Mouse (Mus musculus) forebrain, embryonic 16.5 days (tissue): Measurements from ENCODE around the gene Grin3b. TPM values are rescaled to one million over a fixed set of nuclear protein-coding genes. Genes with fewer than 3 reads are reported as not detected.

Source experiments
- ATAC-seq: fragments of 200-750 bp; cut with Nextera tagmentation; 2 replicates; pipeline ENCODE4 v1.8.0; 2017; ENCODE audit warnings: mild to moderate bottlenecking, moderate library complexity
- H3K27ac ChIP-seq: fragments of 300-500 bp; sonication (generic); 2 replicates; pipeline ENCODE4 v1.5.1; 2014; ENCODE audit warnings: low read length, control low read depth
- H3K27me3 ChIP-seq: fragments of 300-500 bp; sonication (generic); replicated peaks from 2 replicates; pipeline ENCODE4 v1.6.1; 2014; ENCODE audit warnings: low read length; ENCODE audit not compliant: control insufficient read depth, insufficient read depth
- H3K36me3 ChIP-seq: fragments of 300-500 bp; sonication (generic); 2 replicates; pipeline ENCODE4 v1.6.1; 2014; ENCODE audit not compliant: control insufficient read depth, insufficient read depth
- H3K4me1 ChIP-seq: fragments of 300-500 bp; sonication (generic); replicated peaks from 2 replicates; pipeline ENCODE4 v1.6.1; 2014; ENCODE audit warnings: low read length; ENCODE audit not compliant: control insufficient read depth, insufficient read depth
- H3K4me2 ChIP-seq: fragments of 300-500 bp; sonication (generic); 2 replicates; pipeline ENCODE4 v1.6.1; 2014; ENCODE audit warnings: mild to moderate bottlenecking, low read length, control low read depth
- H3K4me3 ChIP-seq: fragments of 300-500 bp; sonication (generic); replicated peaks from 2 replicates; pipeline ENCODE4 v1.5.1; 2014; ENCODE audit warnings: mild to moderate bottlenecking, low read length, control low read depth
- H3K9ac ChIP-seq: fragments of 300-500 bp; sonication (generic); replicated peaks from 2 replicates; pipeline ENCODE4 v1.6.1; 2014; ENCODE audit warnings: low read depth, low read length, control low read depth
- H3K9me3 ChIP-seq: fragments of 300-500 bp; sonication (generic); 2 replicates; pipeline ENCODE4 v1.6.1; 2016; ENCODE audit warnings: low read length; ENCODE audit not compliant: control insufficient read depth
- WGBS: fragments of 180-500 bp; shearing (Covaris S2); extraction: QIAGEN DNeasy Blood & Tissue Kit; methylation state at CpG from one replicate; pipeline ENCODE4 v1.1.7; 2014; 5-methylcytosine and 5-hydroxymethylcytosine counted together
- polyA plus RNA-seq: library from polyadenylated mRNA; unstranded; fragments of >200 nt; fragmentation: Nextera tagmentation; extraction: Ambion mirVana; gene quantifications from 2 replicates; pipeline ENCODE4 v1.2.1, GENCODE M21; 2015

Gene Grin3b
- polyA plus RNA-seq, 1 experiment from 2014 or later = 0.60 TPM

DNA sequence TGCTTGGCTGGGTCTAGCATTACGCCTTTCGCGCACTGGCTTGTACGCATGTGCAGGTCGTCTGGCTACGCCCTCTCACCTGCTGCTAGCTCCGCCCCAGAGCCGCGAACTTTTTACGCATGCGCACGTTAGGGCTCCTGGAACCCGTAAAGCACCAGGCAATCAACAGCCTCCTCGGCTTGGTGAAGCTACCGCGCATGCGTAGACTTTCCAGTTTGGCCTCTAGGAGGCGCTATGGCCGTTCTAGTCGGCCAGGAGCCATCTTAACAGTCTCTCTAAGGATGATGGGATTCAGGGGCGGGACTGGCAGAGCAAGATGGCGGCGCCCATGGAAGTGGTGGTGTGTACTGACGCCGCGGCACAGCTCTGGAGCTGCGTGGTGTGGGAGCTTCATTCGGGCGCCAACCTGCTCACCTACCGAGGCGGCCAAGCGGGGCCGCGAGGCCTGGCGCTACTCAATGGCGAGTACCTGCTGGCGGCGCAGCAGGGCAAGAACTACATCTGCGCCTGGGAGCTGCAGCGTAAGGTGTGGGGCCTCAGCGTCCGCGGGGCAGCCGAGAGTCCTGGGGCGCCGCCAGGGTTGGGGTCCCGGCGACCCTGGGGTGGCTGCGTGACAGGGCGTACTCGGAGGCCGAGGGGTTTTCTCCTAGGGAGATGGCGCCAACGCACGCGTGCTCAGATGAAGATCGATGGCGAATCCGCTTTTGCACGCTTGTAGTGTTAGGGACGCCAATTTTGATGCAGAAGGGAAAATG, 10.5 kb upstream of the Grin3b start, which contains the start of gene Wdr18:
Wdr18 (plus strand) TSS at position 306 of the 755 bp plus-strand sequence.
- peak within 1 kb of the TSS; percentile 82 for H3K9ac ChIP-seq
- peak within 1 kb of the TSS; percentile 87 for H3K4me2 ChIP-seq
- peak within 1 kb of the TSS; percentile 97 for H3K4me3 ChIP-seq
- peaks cover 8% of the 10 kb centered on the region for H3K4me1 ChIP-seq
- H3K36me3 ChIP-seq = peaks cover 3% of the 10 kb centered on the region; the same call in 1 of the 2 replicates
- H3K27ac ChIP-seq = peak within 1 kb of the TSS; percentile 71
- ATAC-seq = peak; percentile 98
- H3K27me3 ChIP-seq = no peaks in the 10 kb centered on the region
- WGBS = under 1% methylated on average over 61 of the region's 61 CpGs
- H3K9me3 ChIP-seq = no peaks in the 10 kb centered on the region

- no peaks in the 10 kb centered on the region for H3K27me3 ChIP-seq
- H3K36me3 ChIP-seq = peaks cover 3% of the 10 kb centered on the region; the same call in 1 of the 2 replicates
- peak overlapping the region; percentile 82 for H3K9ac ChIP-seq
- no peak overlapping the region for H3K27ac ChIP-seq
- 21% methylated on average over 10 of the region's 10 CpGs for WGBS
- H3K9me3 ChIP-seq = no peaks in the 10 kb centered on the region
- H3K4me3 ChIP-seq = peak overlapping the region; percentile 97
- peaks cover 8% of the 10 kb centered on the region for H3K4me1 ChIP-seq
- peak overlapping the region; percentile 87 for H3K4me2 ChIP-seq
- ATAC-seq = no peak
These were observed 9.7 kb upstream of the Grin3b start for GRCm38 (mm10) chr10:79960671-79961294.

GRCm38 (mm10) chr10:79964727-79965126, 5.8 kb upstream of the Grin3b start:
- 94% methylated on average over 7 of the region's 7 CpGs for WGBS
- Histone ChIP-seq H3K9ac (no peak overlapping the region), H3K4me2 (no peak overlapping the region), H3K27me3 (peaks cover 3% of the 10 kb centered on the region), H3K36me3 (peaks cover 19% of the 10 kb centered on the region), H3K4me1 (peaks cover 11% of the 10 kb centered on the region), H3K4me3 (no peak overlapping the region), H3K9me3 (no peaks in the 10 kb centered on the region), H3K27ac (no peak overlapping the region)
- ATAC-seq = no peak

DNA sequence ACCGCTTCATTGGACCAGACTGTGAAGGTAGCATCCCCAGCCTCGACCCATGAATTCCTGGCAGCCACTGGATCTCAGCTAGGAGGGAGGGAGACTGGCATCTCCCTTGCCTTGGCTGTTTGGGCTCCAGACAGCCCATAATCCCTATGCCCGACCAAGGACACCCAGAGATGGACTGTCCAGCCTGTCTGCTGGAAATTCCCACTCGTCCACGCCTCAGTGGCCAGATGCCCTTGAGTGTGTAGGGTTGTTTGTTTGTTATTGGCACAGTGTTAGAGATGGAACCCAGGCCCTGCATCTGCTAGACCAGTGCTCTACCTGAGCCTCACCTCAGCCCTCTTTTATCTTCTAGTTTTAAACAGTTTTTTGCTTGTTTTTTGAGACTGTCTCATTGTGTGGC, 5.2 kb upstream of the Grin3b start:
- Histone ChIP-seq H3K4me2 (no peak overlapping the region), H3K27ac (no peak overlapping the region), H3K36me3 (peaks cover 19% of the 10 kb centered on the region), H3K9ac (no peak overlapping the region), H3K4me1 (peaks cover 11% of the 10 kb centered on the region), H3K9me3 (no peaks in the 10 kb centered on the region), H3K27me3 (peaks cover 7% of the 10 kb centered on the region), H3K4me3 (no peak overlapping the region)
- ATAC-seq = no peak
- WGBS = 84% methylated on average over 5 of the region's 5 CpGs

DNA sequence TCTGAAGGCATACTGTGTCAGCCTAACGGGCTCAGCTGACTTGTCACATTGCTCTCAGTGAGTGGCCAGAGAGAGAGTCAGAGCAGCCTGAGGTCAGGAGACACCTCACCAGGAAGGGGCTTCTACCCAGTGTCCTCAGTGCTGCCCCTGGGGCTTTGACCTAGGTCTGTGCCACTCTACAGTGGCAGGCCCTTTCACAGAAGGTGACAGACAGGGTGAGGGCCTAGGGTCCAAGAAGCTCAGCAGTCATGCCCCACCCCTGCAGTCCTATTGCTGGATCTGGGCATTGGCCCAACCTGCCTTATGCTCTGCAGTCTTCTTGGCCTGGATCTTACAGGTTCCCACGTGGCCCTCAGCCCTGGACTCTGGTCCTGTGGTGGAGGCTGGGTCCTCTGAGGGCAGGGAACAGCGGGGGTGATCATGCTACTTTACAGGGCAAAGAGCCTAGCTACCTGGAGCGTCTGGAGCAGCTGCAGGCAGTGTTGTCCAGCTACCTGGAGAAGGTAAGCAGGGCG, 3.6 kb upstream of the Grin3b start:
- peaks cover 11% of the 10 kb centered on the region for H3K4me1 ChIP-seq
- no peak overlapping the region for H3K4me3 ChIP-seq
- no peak overlapping the region for H3K27ac ChIP-seq
- peaks cover 19% of the 10 kb centered on the region for H3K36me3 ChIP-seq
- H3K9ac ChIP-seq = no peak overlapping the region
- H3K4me2 ChIP-seq = no peak overlapping the region
- H3K27me3 ChIP-seq = peaks cover 15% of the 10 kb centered on the region
- WGBS = 94% methylated on average over 5 of the region's 5 CpGs
- no peaks in the 10 kb centered on the region for H3K9me3 ChIP-seq
- ATAC-seq = no peak

GRCm38 (mm10) chr10:79968181-79968580, 2.3 kb upstream of the Grin3b start:
- H3K36me3 ChIP-seq = peaks cover 19% of the 10 kb centered on the region
- 86% methylated on average over 1 of the region's 1 CpGs for WGBS

GRCm38 (mm10) chr10:79969124-79969568, 1.4 kb upstream of the Grin3b start:
- Histone ChIP-seq H3K9ac (no peak overlapping the region), H3K4me3 (no peak overlapping the region), H3K9me3 (no peaks in the 10 kb centered on the region), H3K27ac (no peak overlapping the region), H3K36me3 (peaks cover 15% of the 10 kb centered on the region), H3K4me2 (no peak overlapping the region), H3K4me1 (peaks cover 11% of the 10 kb centered on the region), H3K27me3 (peaks cover 15% of the 10 kb centered on the region)
- ATAC-seq = no peak
- WGBS = 12% methylated on average over 3 of the region's 3 CpGs

More at GRCm38 (mm10) chr10:79968181-79968580, 2.3 kb upstream of the Grin3b start:
- Histone ChIP-seq H3K27me3 (peaks cover 15% of the 10 kb centered on the region), H3K4me3 (no peak overlapping the region), H3K9me3 (no peaks in the 10 kb centered on the region), H3K4me1 (peaks cover 11% of the 10 kb centered on the region), H3K4me2 (no peak overlapping the region), H3K27ac (no peak overlapping the region), H3K9ac (no peak overlapping the region)
- no peak for ATAC-seq

GRCm38 (mm10) chr10:79971183-79971497, 625 bp downstream of the Grin3b start:
- Histone ChIP-seq H3K36me3 (peaks cover 21% of the 10 kb centered on the region), H3K27ac (no peak overlapping the region), H3K4me1 (peaks cover 11% of the 10 kb centered on the region), H3K27me3 (peaks cover 15% of the 10 kb centered on the region), H3K9me3 (no peaks in the 10 kb centered on the region), H3K4me2 (peak overlapping the region; percentile 57), H3K4me3 (peak overlapping the region; percentile 37), H3K9ac (peak overlapping the region; percentile 44)
- WGBS = 4% methylated on average over 21 of the region's 21 CpGs
- no peak; the same call in 1 of the 2 replicates for ATAC-seq

- no peak for ATAC-seq
- H3K4me1 ChIP-seq = peaks cover 11% of the 10 kb centered on the region
- no peak overlapping the region for H3K4me2 ChIP-seq
- H3K36me3 ChIP-seq = peaks cover 23% of the 10 kb centered on the region
- H3K9me3 ChIP-seq = no peaks in the 10 kb centered on the region
- H3K9ac ChIP-seq = no peak overlapping the region
- 56% methylated on average over 14 of the region's 14 CpGs for WGBS
- H3K27ac ChIP-seq = no peak overlapping the region
- no peak overlapping the region for H3K4me3 ChIP-seq
- peaks cover 15% of the 10 kb centered on the region for H3K27me3 ChIP-seq
These were observed 2.3 kb downstream of the Grin3b start for GRCm38 (mm10) chr10:79972831-79973230.
